Mouse (Mus musculus) right cerebral cortex, postnatal 36 days (tissue): ENCODE results near the gene Oasl1.

Experiments used
- DNase-seq, 2 experiments: peaks; one replicate each; pipeline ENCODE4 v3.0.0; 2022; ENCODE audit warnings: low spot score in 2 of 2, mixed read lengths in 1 of 2

The Oasl1 gene

GRCm38 (mm10) chr5:114968651-114969050, 45.6 kb downstream of the Oasl1 start:
- DNase-seq, result no peak

DNA sequence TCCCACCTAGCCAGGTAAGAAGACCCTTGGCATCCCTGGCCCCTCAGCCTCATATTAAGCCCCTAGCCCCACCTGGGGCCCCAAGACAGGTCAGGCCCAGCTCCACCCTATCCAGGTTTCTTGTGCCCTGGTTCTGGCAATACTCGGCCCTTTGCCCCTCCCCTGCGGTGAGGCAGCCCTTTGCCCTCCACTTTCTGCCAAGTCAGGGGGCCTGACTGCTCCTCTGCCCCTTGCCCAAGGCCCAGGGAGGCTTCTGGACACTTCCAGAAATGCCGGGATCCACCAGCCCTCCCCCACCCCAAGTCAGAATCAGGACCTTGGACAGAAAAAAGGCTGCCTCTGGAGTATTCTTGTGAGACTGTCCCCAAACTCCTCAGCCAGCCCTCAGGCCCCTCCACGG, 46.0 kb downstream of the Oasl1 start:
- DNase-seq, result no peak

GRCm38 (mm10) chr5:114969609-114970215, 46.7 kb downstream of the Oasl1 start:
- no peak for DNase-seq

DNA sequence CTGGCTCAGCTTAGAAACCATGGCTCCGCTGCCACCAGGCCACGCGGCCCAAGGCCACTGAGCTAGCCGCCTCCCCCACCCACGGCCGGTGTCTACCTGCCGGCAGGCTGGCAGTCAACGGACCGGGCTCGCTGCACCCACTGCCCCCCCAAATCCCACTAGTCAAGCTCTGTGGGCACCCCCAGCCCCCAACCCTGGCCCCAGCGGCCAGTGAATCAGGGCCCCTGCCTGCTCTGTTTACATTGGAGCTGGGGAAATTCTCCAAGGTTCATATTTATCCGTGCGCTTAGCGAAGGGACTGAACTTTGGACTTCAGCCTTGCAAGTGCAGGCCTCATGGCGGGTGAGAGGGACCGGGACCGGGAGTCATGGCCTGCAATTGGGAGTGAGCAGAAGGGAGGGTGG, 47.8 kb downstream of the Oasl1 start, which contains the start of gene Hnf1a:
TSS of gene Hnf1a (minus strand) at position 271 of the 404 bp plus-strand sequence.
- DNase-seq, result no peak

- no peak for DNase-seq
Measured at GRCm38 (mm10) chr5:114972201-114972600, 49.2 kb downstream of the Oasl1 start.

DNA sequence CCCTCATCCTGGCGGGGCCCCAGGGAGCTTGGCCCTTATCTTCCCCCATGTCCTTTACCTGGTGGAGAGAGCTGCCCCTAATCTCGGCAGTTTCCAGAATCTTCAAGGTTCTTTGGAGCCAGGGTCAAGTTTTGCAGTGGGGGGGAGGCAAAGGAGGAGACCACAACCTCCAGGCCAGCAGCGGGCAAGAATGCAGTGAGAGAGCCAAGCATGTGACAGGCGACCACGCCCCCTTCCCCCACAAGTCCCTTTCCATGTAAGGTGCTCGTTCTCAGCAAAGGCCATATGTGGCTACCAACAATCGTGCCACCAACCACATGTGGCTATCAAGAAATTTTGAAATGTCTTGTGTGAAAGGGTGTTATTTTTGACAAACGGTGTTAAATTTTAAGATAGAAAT, 50.1 kb downstream of the Oasl1 start:
- DNase-seq, result no peak

GRCm38 (mm10) chr5:114976935-114977334, 53.9 kb downstream of the Oasl1 start:
- DNase-seq, result no peak

DNA sequence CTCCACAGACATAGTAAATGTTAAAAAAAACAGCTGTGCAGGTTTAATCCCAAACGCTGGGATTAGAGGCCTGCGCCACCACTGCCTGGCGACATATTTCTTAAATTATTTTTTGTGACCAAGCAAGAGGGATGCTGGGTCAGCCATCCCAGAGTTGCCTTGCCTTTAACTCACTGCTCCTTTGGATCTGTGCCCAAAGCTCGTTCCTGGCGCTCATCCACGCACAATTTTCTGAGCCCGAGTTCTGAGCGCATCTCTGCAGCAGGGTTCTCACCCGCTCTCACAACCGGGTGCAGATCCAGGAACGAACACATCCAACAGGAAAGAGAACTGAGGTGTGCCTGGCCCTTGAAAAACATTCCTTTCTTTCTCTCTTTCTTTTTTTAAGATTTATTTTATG, 55.4 kb downstream of the Oasl1 start:
- DNase-seq, result no peak

DNA sequence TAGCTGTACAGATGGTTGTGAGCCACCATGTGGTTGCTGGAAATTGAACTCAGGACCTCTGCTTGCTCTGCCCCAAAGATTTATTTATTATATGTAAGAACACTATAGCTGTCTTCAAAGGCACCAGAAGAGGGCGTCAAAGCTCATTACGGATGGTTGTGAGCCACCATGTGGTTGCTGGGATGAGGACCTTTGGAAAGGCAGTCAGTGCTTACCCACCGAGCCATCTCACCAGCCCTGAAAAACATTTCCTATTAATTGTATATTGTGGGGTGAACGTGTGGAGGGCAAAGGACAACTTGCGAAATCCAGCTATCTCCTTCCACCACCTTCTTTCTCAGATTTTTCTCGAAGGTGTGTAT, 55.8 kb downstream of the Oasl1 start:
- no peak for DNase-seq

GRCm38 (mm10) chr5:114979250-114980121, 56.4 kb downstream of the Oasl1 start:
- peak; percentile 41 to 52 for DNase-seq

DNA sequence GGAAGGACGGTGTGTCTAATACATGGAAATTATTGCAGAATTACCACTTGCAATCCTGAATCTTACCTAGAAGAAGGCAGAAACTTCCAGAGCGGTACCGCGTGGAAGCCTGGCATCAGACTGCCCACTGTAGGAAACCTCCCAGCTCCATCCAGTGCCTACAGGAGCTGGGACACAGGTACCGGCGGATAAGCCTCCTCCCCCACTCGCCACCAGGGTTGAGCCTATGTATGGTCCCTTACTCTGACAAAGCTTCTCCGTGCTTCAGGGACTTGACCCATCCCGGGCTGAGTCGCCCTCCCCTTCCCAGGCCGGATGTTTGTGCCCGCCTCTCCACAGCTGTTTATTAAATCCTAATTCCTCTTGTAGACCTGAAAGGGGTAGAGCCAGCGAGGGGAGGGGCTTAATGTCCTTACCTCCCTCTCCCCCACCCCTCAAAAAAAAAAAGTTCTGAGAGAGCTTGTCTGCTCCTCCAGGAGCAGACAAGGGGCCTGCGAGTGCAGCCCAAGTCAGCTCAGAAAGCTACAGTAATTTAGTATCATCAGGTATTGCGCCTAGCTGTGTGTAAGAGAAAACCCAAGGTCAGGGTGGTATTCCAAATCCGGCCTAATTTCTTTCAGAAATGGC, 57.2 kb downstream of the Oasl1 start:
- DNase-seq, result no peak

GRCm38 (mm10) chr5:114982001-114982400, 59.0 kb downstream of the Oasl1 start:
- no peak for DNase-seq

- DNase-seq, result no peak
Measured at GRCm38 (mm10) chr5:114985074-114985473, 62.0 kb downstream of the Oasl1 start.
